Mouse (Mus musculus) G1E (cell line): ENCODE results near the gene Asmt.

ENCODE experiments used
- GATA1 ChIP-seq: IDR thresholded peaks from 2 replicates; pipeline ENCODE4 v1.6.1; 2012; ENCODE audit warnings: borderline replicate concordance, low read length, inconsistent platforms, mixed read lengths
- POLR2AphosphoS5 ChIP-seq: IDR thresholded peaks from 2 replicates; pipeline ENCODE4 v1.6.1; 2012; ENCODE audit warnings: low read depth, low read length, inconsistent platforms; ENCODE audit not compliant: insufficient replicate concordance

DNA sequence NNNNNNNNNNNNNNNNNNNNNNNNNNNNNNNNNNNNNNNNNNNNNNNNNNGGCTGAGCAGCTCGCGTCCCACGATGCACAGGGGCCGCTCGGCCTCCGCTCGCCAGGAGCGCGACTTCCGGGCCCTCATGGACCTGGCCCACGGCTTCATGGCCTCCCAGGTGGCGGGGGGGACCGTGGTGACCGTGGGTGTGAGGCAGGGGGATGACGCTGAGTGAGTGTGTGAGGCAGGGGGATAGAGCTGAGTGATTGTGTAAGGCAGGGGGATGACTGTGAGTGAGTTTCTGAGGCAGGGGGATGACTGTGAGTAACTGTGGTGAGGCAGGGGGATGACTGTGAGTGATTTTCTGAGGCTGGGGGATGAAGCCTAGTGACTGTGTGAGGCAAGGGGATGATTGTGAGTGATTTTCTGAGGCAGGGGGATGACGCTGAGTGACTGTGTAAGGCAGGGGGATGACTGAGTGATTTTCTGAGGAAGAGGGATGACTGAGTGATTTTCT, at the start of gene Asmt:
- TF ChIP-seq POLR2AphosphoS5 (no peak), GATA1 (no peak)
